Mouse (Mus musculus) MEL (cell line): ENCODE results near the gene Fam13c.

Experiments
- CTCF ChIP-seq, 3 experiments: IDR thresholded peaks in 2 of 3; conservative IDR thresholded peaks in 1 of 3; 2 replicates each; pipeline ENCODE4 v1.5.1; 2011 to 2012; ENCODE audit warnings: low read length in 3 of 3, low read depth in 2 of 3, mild to moderate bottlenecking in 2 of 3, improper control_type of control experiment in 1 of 3, inconsistent platforms in 1 of 3, mixed read lengths in 1 of 3, moderate library complexity in 1 of 3; ENCODE audit not compliant: control insufficient read depth in 1 of 3, insufficient read depth in 1 of 3, poor library complexity in 1 of 3, severe bottlenecking in 1 of 3
- HCFC1 ChIP-seq: IDR thresholded peaks from 2 replicates; pipeline ENCODE4 v1.6.1; 2012; ENCODE audit warnings: low read depth, mild to moderate bottlenecking, inconsistent platforms, low read length, improper control_type of control experiment, moderate library complexity

GRCm38 (mm10) chr10:70499246-70499645 lies 59.0 kb downstream of the Fam13c start:
- no peak for TF ChIP-seq HCFC1
- no peak for TF ChIP-seq CTCF (IDR thresholded peaks at IDR 0.05 in 2 of 3, conservative IDR thresholded peaks at IDR 0.05 in 1 of 3; ENCODE audit: control insufficient read depth in 1 of 3, insufficient read depth in 1 of 3, low read depth in 2 of 3, low read length in 3 of 3, poor library complexity in 1 of 3, severe bottlenecking in 1 of 3)
